Mouse (Mus musculus): ENCODE measurements at regions not wholly inside any gene's neighbourhood (a gene's known extent, or its start where the extent isn't known, plus 50 kb on each side); places are given as distances from the start of the nearest gene placed in this dataset.
A peak's percentile ranks its signal among the peaks of the same experiment; 100 is the strongest.

DNA sequence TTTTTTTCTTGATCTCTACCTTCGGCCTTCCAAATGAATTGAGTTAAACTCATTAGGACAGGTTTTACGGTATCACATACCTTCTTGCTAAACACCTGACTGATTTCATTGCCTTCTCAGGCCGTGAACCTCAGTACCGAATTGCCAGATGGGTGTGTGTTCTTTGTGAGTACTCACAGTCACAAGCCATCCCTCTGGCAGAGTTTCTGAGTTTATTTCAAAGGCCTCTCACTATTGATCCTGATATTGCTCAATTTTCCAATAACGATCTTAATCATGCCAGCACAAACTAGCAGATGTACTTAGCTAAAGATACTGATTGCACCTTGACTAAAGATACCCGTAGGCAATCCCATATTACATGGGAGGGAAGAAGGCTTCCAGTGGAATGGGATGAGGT is 178.4 kb upstream of the Egln3 start:
- peak; percentile 18 for DNase-seq

- peak; percentile 29 for DNase-seq
Measured at GRCm38 (mm10) chr12:54380322-54380721, 176.7 kb upstream of the Egln3 start.

GRCm38 (mm10) chr12:54378576-54378975 is 174.9 kb upstream of the Egln3 start:
- peak; percentile 33 for DNase-seq

DNA sequence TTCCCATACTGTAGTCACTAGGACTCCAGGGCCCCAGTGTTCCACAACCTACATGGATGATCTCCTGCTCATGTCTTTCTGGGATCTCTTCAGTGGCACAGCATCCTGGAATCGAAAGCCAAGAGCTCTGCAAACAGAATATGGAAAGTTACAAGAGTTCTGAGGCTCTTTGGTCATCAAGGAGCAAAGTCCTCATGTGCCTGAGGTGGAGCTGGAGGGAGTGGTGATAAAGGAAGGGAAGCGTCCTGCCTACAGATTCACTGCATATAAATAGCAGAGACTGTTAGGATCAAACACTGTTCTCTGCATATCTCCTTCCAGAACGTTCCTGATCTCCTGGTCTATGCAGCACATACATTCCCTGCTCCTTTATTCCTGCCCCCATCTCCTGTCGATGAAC is 170.4 kb upstream of the Egln3 start:
- peak; percentile 22 for DNase-seq

DNA sequence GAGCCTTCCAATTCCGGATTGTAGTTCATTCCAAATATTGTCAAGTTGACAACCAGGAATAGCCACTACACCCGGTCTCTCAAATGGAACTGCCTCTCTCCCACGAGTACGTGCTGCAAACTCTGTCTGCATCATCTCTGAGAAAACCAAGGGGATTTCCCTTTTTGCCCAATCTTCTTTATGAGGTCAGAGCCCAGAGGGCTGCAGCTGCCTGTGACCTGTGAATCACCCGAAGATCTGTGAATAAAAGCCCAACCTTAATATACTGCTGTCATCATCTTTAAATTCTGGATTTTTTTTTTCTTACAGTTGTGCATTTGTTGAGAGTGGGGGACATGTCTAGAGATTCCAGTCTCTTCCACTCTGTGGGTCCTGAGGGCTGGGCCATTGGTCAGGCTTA is 165.6 kb upstream of the Egln3 start:
- peak; percentile 84 for DNase-seq

DNA sequence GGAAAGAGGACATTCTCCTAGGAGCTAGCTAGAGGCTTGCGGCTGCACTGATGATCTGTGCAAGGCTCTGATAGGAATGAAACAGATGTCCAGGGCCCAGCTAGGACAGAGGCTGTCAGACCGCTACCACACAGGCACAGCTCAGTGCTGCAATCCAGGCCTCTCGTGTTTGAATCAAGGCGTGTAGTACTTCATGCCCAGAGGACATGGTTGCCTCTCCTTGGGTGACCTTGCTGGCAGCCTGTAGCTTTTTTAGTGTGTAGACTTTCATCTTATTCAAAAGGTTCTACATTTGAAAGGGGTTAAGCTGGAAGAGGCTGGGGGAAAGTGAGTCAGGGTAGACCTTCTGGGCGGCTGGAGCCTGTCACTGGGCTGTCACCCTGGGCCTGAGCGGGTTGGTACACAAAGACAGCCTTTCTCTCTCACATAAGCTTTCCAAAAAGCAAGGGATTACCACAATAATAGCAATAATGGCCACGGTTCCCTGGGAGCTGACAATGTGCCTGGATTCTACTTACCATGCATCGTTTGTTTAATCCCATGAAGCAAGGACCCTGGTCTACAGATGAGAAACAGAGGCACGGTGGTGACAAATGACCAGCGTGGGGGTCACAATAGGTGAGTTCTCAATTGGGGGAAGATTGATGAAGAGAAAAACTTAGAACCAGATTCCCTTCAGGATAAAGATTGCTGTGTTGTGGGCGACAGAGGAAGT is 160.9 kb upstream of the Egln3 start:
- peak; percentile 78 for DNase-seq

GRCm38 (mm10) chr12:54361762-54362161 is 158.1 kb upstream of the Egln3 start:
- no peak for DNase-seq

DNA sequence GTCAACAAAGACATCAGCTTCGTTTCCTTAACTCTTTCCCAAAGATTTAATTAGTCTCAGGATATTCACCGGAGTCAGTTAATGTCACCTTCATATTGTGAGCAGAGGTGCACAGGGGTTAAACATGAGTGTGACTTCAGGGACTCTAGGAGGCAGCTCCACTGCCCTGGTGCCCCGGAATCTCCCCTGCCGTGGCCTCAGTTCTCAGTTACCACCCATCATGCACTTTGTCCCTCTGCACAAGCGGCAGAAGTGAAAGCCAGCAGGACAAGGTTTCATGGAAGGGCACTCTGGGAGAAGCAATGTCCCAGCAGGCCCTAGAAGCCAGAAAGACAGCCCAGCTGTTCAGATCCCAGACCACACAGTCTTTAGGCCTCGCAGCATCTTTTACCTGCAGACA is 150.5 kb upstream of the Egln3 start:
- no peak for DNase-seq

DNA sequence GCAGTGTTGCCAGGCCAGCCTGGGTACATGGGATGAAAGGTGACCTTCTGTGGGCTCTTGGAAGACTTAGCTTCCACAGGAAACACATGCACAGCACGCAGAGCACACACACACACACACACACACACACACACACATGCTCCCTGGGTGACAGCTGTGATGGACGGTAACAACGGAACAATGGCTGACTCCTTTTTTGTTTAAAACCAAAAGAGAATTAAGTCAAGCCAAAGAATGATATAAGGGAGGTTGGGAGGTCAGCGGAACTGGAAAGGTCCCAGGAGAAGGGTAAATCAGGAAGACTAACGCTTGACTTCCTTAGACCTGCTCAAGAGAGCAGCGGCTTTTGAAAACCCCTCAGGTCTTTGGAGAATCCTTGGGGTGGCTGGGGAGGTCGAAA is 150.0 kb upstream of the Egln3 start:
- no peak for DNase-seq

DNA sequence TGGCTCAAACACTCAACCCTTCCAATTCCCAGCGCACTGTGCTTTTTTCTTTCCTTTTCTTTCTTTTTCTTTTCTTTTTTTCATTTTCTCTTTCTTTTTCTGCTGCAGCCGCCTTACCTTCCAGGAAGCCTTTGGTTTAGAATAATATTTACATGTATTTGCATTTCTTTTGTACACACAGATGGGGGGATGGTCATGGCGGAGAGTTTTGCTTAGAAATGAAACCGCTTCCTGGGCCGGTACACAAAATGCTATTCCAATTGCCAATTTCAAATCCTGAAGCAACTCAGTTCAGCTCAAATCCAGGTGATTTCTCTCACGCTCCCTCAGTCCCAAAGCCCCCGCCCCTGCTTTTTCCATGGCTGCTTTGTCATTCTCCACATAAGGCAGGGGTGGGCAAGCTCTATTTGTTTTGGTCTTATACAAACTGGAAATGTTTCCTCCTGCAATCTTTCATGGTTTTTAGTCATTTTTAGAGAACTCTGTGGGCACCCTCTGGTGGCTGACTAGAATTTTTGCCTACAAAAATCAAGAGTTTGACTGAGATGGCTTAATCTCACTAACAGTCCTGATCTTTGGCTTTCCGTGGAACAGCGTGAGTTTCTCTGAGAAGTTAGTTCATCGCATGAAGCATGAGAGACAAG is 149.4 kb upstream of the Egln3 start:
- DNase-seq = no peak

DNA sequence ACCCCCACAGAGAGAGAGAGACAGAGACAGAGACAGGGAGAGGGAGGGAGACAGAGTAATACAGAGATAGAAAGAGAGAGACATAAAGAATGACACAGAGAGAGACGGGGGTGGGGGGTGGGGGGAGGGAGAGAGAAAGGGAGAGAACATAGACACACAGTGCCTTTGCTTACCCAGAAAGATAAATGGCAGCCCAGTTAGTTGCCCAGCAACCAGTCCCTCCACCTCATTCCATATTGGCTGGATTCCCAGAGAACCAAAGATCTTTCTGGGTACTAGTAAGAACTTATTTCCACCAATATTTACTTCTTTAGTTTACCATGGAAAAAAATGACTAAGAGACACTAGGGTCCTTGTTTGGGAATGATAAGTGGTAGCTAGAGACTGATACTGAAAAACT is 146.6 kb upstream of the Egln3 start:
- DNase-seq = no peak

GRCm38 (mm10) chr12:54349403-54349802 is 145.7 kb upstream of the Egln3 start:
- no peak for DNase-seq

DNA sequence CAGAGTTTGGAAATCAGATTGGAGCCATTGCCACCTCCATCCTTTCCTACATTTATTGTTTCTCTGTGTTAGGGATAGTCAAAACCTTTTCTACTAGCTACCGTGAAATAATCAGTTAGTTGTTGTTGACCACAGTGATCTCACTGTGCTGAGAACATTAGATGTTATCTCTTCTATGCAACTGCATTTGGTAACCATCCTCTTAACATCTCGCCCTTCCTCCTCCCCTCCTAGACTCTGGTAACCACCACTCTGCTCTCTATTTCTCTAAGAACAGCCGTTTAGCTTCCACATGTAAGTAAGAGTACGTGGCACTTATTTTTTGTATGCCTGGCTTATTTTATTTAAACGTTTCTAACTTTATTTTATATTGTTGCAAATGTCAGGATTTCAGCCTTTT is 139.8 kb upstream of the Egln3 start:
- no peak for DNase-seq

DNA sequence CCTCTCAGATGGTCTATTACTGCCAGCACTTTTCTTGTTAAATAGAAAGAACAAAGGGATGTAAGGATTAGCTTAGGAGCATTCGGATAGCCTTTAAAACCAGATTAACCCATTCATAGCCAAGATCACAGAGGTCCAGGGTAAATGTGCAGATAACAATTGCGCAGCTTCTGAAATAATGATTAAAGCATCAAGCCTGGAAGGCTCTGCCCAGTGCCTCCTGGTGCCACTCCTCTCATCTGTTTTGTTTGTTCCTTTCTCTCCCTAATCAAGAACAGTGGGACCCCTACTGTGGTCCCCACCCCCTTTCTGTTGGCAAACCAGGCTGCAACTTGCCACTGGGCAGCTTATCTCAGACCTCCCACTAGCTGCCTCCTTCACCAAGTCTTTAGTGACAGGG is 131.8 kb upstream of the Egln3 start:
- DNase-seq = peak; percentile 42

- DNase-seq = no peak
Measured at GRCm38 (mm10) chr12:54334491-54335132, 131.0 kb upstream of the Egln3 start.

GRCm38 (mm10) chr12:54333632-54334321 is 130.1 kb upstream of the Egln3 start:
- DNase-seq = no peak

GRCm38 (mm10) chr12:54327483-54327882 is 123.8 kb upstream of the Egln3 start:
- peak; percentile 37 for DNase-seq

DNA sequence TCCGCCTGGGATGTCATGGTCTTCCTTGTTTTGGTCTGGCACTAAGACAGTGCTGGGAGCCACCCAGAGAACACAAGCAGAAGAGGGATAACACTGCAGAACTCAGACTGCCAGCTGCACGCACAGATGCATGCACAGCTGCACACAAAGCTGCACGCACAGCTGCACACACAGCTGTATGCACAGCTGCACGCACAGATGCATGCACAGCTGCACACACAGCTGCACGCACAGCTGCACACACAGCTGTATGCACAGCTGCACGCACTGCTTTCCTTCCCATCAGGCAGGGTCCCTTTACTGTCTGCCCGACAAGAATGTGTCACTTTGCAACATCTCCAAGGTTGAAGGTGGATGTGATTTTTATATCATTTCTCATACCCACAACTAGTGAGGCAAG is 122.9 kb upstream of the Egln3 start:
- DNase-seq = peak; percentile 41

DNA sequence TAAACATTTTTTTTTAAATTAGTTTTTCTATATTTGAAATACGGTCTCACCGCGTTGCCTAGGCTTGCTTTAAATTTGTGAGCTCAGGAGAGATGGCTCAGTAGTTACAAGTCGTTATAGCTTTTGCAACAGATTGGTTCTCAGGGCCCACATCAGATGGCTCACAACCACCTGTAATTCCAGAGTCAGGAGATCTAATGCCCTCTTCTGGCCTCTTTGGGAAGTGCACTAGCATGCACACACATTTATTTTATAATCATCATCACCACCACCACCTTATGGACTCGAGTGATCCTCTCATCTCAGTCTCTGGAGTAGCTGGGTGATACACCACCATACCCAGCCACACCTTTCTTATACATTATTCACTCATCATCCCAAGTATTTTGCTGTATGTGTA is 116.9 kb upstream of the Egln3 start:
- DNase-seq = no peak

DNA sequence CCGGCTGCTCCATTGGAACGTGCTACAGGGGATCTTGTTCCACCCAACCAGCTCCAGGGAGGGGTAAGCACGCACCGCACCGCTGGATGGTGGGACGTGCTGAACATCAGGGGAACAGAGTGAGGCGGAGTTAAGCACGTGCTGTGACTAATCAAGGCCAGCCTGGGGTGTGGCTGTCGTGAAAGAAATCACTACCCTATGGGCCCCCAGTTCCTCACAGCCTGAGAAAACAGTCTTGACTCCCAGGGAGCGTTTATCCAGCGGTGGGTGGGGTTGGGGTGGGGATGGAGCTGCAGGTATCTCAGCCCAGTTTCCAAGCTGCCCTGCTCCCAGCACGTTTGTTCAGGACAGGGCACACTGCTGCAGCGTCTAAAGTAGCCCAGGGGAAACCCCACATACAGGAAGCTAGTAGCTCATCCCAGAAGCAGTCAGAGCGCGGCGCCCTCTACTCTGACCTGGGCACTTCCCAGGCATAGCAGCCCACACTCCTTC is 113.4 kb upstream of the Egln3 start:
- peak; percentile 87 for DNase-seq

- peak; percentile 39 for DNase-seq
Measured at GRCm38 (mm10) chr12:54316066-54316567, 112.5 kb upstream of the Egln3 start.

- DNase-seq = peak; percentile 72
Measured at GRCm38 (mm10) chr12:54314153-54314552, 110.5 kb upstream of the Egln3 start.

- DNase-seq = peak; percentile 96
Measured at GRCm38 (mm10) chr12:54313211-54313845, 109.7 kb upstream of the Egln3 start.
